Mouse (Mus musculus) embryonic fibroblast, embryonic 13.5 days (primary cell): ENCODE data around the gene Gm45234. TPM values are rescaled to one million over a fixed set of nuclear protein-coding genes. Genes with fewer than 3 reads are reported as not detected.

Experiments
- H3K27ac ChIP-seq: 2 replicates; pipeline ENCODE4 v1.5.1; 2012; ENCODE audit warnings: low read length, control low read depth, inconsistent platforms; ENCODE audit not compliant: insufficient read depth
- H3K4me1 ChIP-seq: 2 replicates; pipeline ENCODE4 v1.6.1; 2011; ENCODE audit warnings: low read length; ENCODE audit not compliant: control insufficient read depth, insufficient read depth
- H3K4me3 ChIP-seq: 2 replicates; pipeline ENCODE4 v1.5.1; 2011; ENCODE audit warnings: mild to moderate bottlenecking, control low read depth, low read length; ENCODE audit not compliant: insufficient read depth
- CTCF ChIP-seq: IDR thresholded peaks from 2 replicates; pipeline ENCODE4 v1.5.1; 2011; ENCODE audit warnings: mild to moderate bottlenecking, control low read depth, low read length, moderate library complexity, borderline replicate concordance; ENCODE audit not compliant: insufficient read depth
- POLR2A ChIP-seq: IDR thresholded peaks from 2 replicates; pipeline ENCODE4 v1.6.1; 2011; ENCODE audit warnings: low read depth, mild to moderate bottlenecking, control low read depth, low read length, moderate library complexity
- polyA plus RNA-seq: library from polyadenylated mRNA; stranded (reverse); fragments of >200 nt; gene quantifications from 2 replicates; pipeline ENCODE4 v1.2.4, GENCODE M21; 2011; ENCODE audit warnings: low read depth; ENCODE audit not compliant: missing spikeins, insufficient read length

The Gm45234 gene
- polyA plus RNA-seq, 1 experiment, result 0.58 TPM

DNA sequence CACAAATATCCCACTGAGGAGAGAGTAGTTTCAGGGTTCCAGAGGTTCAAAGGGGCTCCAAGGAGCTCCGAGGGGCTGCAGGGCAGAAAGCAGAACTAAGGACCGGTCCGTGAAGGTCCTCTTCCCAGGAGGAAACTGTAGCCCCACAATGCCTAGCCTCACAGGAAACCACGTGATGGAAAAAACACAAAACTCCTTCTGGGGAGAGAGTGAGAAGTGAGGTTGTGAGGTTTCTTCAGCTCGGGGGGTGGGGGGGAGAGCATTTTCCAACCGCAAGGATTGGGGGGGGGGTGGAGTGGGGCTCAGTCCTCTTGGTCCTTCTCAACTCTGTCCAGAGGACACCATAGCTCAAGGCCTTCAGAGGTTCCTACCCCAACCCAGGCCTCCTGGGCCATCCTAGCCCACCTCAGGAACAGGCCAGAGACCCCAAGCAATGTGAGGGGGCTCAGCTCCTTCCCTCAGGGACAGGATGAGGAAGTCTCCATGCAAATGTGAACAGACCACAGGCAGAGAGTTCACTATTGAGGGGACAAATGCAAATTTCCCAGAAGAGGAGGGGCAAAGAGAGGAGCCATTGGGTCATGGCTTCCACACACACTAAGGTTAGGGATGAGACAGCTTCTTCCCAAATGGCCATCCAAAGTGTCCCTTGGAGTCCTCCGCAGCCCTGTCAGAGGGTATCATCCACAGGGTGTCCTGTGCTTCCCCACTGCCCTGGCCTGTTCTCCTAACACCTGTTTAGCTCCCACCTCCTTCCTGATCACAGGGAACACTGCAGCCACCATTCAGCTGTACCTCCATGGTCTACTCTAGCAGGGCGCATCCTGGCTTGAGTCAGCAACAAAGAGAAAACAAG is 25.7 kb downstream of the Gm45234 start:
- no peak overlapping the region for H3K27ac ChIP-seq
- H3K4me3 ChIP-seq, result no peak overlapping the region
- H3K4me1 ChIP-seq, result no peaks in the 10 kb centered on the region
- no peak for TF ChIP-seq POLR2A
- TF ChIP-seq CTCF, result no peak

DNA sequence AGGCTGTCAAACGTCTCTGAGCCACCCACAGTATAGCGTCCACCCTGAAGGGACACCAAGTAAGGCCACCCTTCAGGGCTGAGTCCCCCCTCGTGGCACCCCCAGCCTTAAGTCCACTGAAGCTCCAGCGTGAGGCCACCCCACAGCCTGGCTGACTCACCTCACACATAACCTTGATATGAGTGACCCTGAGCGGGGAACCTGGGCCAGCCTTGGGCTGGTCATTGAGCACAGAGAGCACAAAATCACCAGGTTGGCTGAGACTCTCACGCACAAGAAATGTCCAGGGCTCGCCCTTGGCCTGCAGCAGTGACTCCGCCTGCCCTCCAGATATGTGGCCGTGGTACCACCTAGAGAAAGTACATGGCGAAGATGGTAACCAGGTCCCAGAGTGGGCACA is 27.2 kb downstream of the Gm45234 start:
- no peak for TF ChIP-seq CTCF
- TF ChIP-seq POLR2A, result no peak
- Histone ChIP-seq H3K4me1 (no peaks in the 10 kb centered on the region), H3K4me3 (no peak overlapping the region), H3K27ac (no peak overlapping the region)

DNA sequence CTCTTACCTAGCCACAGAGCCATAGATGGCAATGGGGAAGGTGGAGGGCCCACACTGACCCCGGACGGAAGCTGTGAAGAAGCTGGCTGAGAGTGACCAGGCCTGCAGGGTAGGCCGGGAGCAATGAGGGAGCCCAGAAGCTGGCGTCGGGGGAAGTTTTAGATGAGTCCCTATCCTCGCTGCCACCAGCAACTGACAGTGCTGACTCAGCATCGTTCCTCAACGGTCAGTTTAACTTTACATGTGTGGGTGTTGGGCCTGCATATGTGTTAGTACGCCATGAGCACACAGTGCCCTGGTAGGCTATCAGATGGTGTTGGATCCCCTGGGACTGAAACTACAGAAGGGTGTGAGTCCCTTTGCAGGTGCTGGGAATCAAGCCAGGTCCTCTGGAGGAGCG is 31.3 kb downstream of the Gm45234 start:
- no peak for TF ChIP-seq CTCF
- TF ChIP-seq POLR2A, result no peak
- H3K4me3 ChIP-seq, result no peak overlapping the region
- no peaks in the 10 kb centered on the region for H3K4me1 ChIP-seq
- H3K27ac ChIP-seq, result no peak overlapping the region

DNA sequence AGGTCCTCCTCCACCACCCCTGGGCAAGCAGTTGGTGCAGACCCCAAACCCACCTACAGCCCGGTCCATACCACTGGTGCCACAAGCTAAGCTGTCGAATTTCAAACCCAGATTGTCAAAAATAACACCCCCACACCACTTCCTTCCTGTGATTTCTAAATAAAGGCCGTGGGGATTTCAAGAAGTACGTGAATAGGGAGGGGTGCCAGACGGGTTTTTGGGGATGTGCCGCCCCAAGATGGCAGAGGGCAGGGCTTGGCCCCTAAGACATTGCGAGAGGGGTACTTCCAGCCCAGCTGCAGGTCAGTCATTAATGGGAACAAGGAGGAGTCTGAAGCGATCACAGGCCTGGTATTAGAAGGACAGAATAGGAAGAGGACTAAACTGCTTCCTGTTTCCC is 32.3 kb downstream of the Gm45234 start:
- TF ChIP-seq CTCF (no peak), POLR2A (no peak)
- Histone ChIP-seq H3K4me1 (no peaks in the 10 kb centered on the region), H3K4me3 (no peak overlapping the region), H3K27ac (no peak overlapping the region)

DNA sequence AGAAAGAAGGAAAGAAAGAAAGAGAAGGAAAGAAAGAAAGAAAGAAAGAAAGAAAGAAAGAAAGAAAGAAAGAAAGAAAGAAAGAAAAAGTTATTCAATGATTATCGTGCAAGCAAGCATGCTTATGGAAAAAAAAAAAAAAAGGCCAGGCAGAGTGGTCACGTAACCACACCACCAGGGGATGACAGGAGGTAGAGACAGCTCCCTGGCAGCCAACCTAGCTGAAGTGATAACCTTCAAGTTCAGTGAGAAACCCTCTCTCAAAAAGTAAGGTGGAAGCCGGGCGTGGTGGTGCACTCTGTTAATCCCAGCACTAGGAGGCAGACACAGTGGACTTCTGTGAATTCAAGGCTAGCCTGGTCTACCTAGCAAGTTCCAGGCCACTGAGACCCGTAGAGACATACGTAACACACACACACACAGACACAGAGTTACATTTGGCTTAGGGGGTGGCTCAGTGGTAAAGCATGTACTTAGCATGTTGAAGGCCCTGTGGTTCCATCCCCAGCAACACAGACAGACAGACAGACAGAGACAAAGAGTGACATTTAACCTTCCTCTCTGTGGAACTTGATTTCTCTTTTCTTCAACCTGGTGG is 32.8 kb downstream of the Gm45234 start:
- Histone ChIP-seq H3K27ac (no peak overlapping the region), H3K4me3 (no peak overlapping the region), H3K4me1 (no peaks in the 10 kb centered on the region)
- TF ChIP-seq CTCF, result no peak
- TF ChIP-seq POLR2A, result no peak

DNA sequence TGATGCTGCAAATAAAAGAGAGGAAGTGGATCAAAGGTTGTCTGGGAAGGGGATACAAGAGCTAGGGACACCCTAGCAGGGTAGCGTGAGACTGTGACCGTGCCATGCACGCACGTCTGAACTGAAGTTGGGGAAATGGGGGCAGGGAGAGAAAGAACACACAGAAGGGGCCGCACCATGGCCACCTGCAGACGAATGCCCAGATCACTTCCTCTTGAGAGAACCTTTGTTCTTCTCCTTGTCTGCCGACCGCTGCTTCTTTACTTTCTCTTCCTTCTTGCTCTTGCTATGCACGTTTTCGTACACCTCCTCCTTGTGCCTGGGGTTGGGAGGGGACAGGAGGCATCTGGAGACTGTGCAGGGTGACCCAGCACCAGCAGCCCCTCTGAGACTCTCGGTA is 34.9 kb downstream of the Gm45234 start:
- no peak overlapping the region for H3K4me3 ChIP-seq

DNA sequence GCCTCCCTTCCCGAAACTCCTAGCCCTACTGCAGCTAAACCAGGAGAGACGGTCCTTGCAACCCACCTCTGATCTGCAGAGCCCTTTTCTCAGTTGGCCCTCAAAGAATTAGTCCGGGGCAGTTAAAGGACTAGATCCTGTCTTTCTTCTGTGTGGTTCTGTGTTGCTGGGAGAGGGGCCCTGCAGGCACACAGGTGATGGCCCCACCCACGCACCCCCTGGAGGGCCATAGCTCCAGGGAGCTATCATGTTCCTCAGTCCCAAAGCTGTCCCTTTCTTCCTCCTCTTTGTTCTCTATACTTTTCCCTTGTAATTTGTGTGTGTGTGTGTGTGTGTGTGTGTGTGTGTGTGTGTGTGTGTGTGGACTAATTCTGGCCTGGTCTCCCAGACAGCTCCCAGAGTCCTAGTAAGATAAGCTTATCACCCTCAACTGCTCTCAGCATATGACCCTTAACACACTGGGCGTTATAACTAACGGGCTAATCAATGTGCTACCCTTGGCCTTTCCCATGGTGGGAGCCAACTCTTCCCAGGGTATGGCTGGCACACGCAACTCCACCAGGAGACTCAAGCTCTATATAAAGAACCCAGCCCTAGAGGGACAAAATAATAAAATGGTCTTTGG is 36.4 kb downstream of the Gm45234 start:
- no peak for TF ChIP-seq POLR2A
- TF ChIP-seq CTCF, result no peak
- H3K4me1 ChIP-seq, result no peaks in the 10 kb centered on the region
- H3K27ac ChIP-seq, result no peak overlapping the region
- no peak overlapping the region for H3K4me3 ChIP-seq

More for the DNA sequence above, 34.9 kb downstream of the Gm45234 start:
- Histone ChIP-seq H3K27ac (no peak overlapping the region), H3K4me1 (no peaks in the 10 kb centered on the region)
- no peak for TF ChIP-seq POLR2A
- TF ChIP-seq CTCF, result no peak

DNA sequence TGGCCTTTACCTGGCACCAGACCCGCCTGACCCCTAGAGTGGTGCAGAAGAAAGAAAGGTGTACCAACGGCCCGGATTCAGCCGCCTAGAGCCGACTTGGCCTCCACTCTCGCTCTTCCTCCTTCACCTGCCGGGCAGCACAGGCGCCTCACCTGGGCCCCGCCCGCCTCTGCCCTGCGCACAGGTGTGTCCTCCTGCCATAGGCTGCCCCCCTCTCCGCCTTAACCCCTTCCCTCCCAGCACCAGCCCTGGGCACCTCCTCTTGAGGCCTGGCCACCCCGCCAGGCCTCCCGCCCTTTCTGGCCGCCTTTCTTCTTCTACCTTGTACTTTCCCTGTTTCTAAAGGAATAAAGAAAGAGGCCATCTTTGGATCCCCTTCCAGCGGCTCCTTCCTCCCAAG is 37.1 kb downstream of the Gm45234 start:
- TF ChIP-seq POLR2A, result no peak
- no peak for TF ChIP-seq CTCF
- no peak overlapping the region for H3K4me3 ChIP-seq
- H3K27ac ChIP-seq, result no peak overlapping the region
- no peaks in the 10 kb centered on the region for H3K4me1 ChIP-seq

DNA sequence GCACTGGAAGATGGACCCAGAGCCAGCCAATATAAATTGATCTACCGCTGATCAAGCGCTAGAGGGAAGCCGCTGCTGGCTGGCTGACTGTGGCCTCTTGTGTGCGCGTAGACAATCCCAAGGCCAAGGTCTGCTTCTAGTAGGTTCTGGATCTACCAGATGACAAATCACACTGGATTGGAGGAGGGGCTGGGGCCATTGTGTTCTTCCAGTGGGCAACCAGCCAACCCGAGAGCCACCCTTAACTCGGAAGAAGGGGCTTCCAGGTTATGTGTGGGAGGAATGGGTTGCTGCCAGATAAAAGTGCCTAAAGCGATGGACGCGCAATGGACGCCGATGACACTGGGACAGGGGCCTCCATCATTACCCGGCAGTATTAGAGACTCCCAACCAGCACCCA is 37.9 kb downstream of the Gm45234 start:
- Histone ChIP-seq H3K27ac (no peak overlapping the region), H3K4me3 (no peak overlapping the region), H3K4me1 (no peaks in the 10 kb centered on the region; the same call in 1 of the 2 replicates)
- no peak for TF ChIP-seq POLR2A
- TF ChIP-seq CTCF, result no peak

DNA sequence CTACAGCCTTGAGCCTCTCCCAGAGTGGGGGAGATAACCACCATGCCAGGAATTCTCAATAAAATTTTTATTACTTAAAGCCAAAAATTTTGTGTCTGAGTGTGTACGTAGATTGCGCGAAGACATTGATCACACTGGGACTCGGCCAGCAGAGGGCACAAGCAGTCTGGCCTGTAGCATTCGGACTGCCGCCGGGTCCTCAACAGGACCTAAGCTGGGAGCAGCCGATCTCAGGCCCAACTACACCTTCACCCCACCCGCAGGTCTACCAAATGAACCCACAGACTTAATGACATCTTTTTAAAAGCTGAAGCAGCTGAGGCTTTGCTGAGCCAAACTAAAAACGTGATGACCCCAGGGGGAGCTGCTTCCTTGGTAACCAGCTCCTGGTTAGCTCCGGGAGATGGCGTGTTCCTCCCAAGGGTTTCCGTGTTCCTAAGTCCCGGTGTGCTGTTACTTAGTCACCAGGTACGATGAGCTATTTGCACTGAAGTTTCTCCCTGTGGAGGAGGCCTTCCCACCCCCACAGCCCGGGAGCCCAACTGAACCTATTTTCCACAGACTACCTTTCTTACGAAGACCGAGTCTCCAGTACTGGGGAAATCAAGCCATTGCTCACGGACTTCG is 38.8 kb downstream of the Gm45234 start:
- H3K4me3 ChIP-seq, result no peak overlapping the region
- TF ChIP-seq CTCF, result peak; percentile 87
- no peak for TF ChIP-seq POLR2A
- H3K4me1 ChIP-seq, result no peaks in the 10 kb centered on the region; the same call in 1 of the 2 replicates
- no peak overlapping the region for H3K27ac ChIP-seq
